Mouse (Mus musculus) brain, embryonic 14.5 days (tissue): ENCODE data around the gene Odam.

Experiments used
- CTCF ChIP-seq: fragments of 200-500 bp; IDR thresholded peaks from 2 replicates; pipeline ENCODE4 v1.5.1; 2012; ENCODE audit warnings: inconsistent platforms, mild to moderate bottlenecking, moderate library complexity, borderline replicate concordance; ENCODE audit not compliant: insufficient read depth, insufficient read length; ENCODE audit errors: extremely low read depth
- POLR2A ChIP-seq: fragments of 200-500 bp; IDR thresholded peaks from 2 replicates; pipeline ENCODE4 v1.6.1; 2012; ENCODE audit warnings: mild to moderate bottlenecking, inconsistent platforms, borderline replicate concordance; ENCODE audit not compliant: poor library complexity, insufficient read depth, insufficient read length, severe bottlenecking; ENCODE audit errors: extremely low read depth

- TF ChIP-seq CTCF (no peak), POLR2A (no peak)
These were observed 57.7 kb downstream of the Odam start for GRCm38 (mm10) chr5:87942515-87942914.
